11 mouse cellular contexts compared by ENCODE assay signal in genomic region chr4:132022639-132023038, GRCm38 (mm10). TPM values are rescaled to one million over a fixed set of nuclear protein-coding genes. Genes with fewer than 3 reads are reported as not detected.
DNase-seq lines count a peak whose midpoint lies in the region; ATAC-seq and TF ChIP-seq lines count a peak whose summit lies in the region.
"Had no signal": no experiment of that assay in that cellular context is flagged by ENCODE, and none has a peak within 500 bp of the region (broad histone marks: within the 10 kb centered on the region; RNA-seq: fewer than 3 reads in every experiment).

No protein-coding gene starts in this region.

- peaks cover 18% of the 10 kb centered on the region for H3K4me1 ChIP-seq in liver, embryonic 11.5 days (replicated peaks; ENCODE audit: control insufficient read depth, insufficient read depth, low read length)
- peaks cover 8% of the 10 kb centered on the region for H3K4me1 ChIP-seq in ES-Bruce4 (ENCODE audit: control insufficient read depth, insufficient read depth, low read length)
- H3K4me1 ChIP-seq in liver, adult 2 months (ENCODE audit: control insufficient read depth, insufficient read depth, low read length), result peaks cover 4% of the 10 kb centered on the region

- no peak overlapping the region for H3K4me3 ChIP-seq in liver, embryonic 11.5 days (ENCODE audit: low read depth, low read length)
- H3K4me3 ChIP-seq in ES-Bruce4 (ENCODE audit: low read depth, low read length), result no peak overlapping the region
- H3K4me3 ChIP-seq in liver, adult 2 months (ENCODE audit: insufficient read depth, low read depth, low read length), result no peak overlapping the region
- H3K4me3 ChIP-seq: embryonic facial prominence, embryonic 10.5 days; forebrain, embryonic 15.5 days had no signal

- no peaks in the 10 kb centered on the region for H3K27me3 ChIP-seq in liver, embryonic 11.5 days (replicated peaks; ENCODE audit: control insufficient read depth, insufficient read depth, low read length)
- no peaks in the 10 kb centered on the region for H3K27me3 ChIP-seq in ES-Bruce4 (ENCODE audit: control insufficient read depth, insufficient read depth, low read length, poor library complexity, severe bottlenecking)
- no peaks in the 10 kb centered on the region for H3K27me3 ChIP-seq in liver, adult 2 months (ENCODE audit: control insufficient read depth, insufficient read depth, low read length)

- H3K9me3 ChIP-seq in liver, embryonic 11.5 days (ENCODE audit: control insufficient read depth, low read length), result 0 out of 2 replicates have a peak, but pooled peaks cover 4% of the 10 kb centered on the region
- H3K9me3 ChIP-seq in ES-Bruce4 (replicated peaks; ENCODE audit: control insufficient read depth, insufficient read depth, low read length, poor library complexity, severe bottlenecking), result no peaks in the 10 kb centered on the region
- H3K9me3 ChIP-seq: embryonic facial prominence, embryonic 10.5 days; forebrain, embryonic 15.5 days had no signal

- peaks cover 15% of the 10 kb centered on the region; the same call in 1 of the 2 replicates for H3K79me2 ChIP-seq in liver, adult 2 months (ENCODE audit: control insufficient read depth, insufficient read depth, low read length)

- peak; percentile 62 for DNase-seq in liver
- DNase-seq in liver, embryonic 11.5 days (ENCODE audit: low spot score), result no peak
- peak; percentile 54 to 55 for DNase-seq in B cell, adult 2 months
- peak; percentile 43 for DNase-seq in liver, adult 2 months (ENCODE audit: extremely low read depth, low read depth, low spot score)
- DNase-seq in urinary bladder, postnatal 4 days (ENCODE audit: low spot score in 2 of 2), result no peak

- TF ChIP-seq CTCF in ES-Bruce4 (IDR thresholded peaks at IDR 0.05; ENCODE audit: low read depth, low read length), result peak; percentile 50
- peak; percentile 34; the same call in 1 of the 2 replicates for TF ChIP-seq CTCF in liver, adult 2 months (IDR thresholded peaks at IDR 0.05; ENCODE audit: low read depth, low read length)

- no peak for ATAC-seq in liver, embryonic 11.5 days (replicated peaks; ENCODE audit: low FRiP score)
- no peak for ATAC-seq in frontal cortex, adult (ENCODE audit: low TSS enrichment)
- ATAC-seq: forebrain, embryonic 15.5 days had no signal

- TF ChIP-seq POLR2A in ES-Bruce4 (IDR thresholded peaks at IDR 0.05; ENCODE audit: insufficient read depth, low read length), result no peak
- TF ChIP-seq POLR2A in liver, adult 2 months (IDR thresholded peaks at IDR 0.05; ENCODE audit: extremely low read depth, insufficient read depth, low read length), result no peak

- H3K4me2 ChIP-seq in liver, embryonic 11.5 days, result no peak overlapping the region
- H3K4me2 ChIP-seq: forebrain, embryonic 15.5 days had no signal

- WGBS in liver, embryonic 11.5 days, result 86% methylated on average over 4 of the region's 4 CpGs
- WGBS in liver, adult 2 months, result 94% methylated on average over 4 of the region's 4 CpGs

- no peak for TF ChIP-seq EP300 in ES-Bruce4 (IDR thresholded peaks at IDR 0.05; ENCODE audit: insufficient read depth, low read depth, low read length)

- H3K27ac ChIP-seq in liver, embryonic 11.5 days (ENCODE audit: low read depth, low read length), result no peak overlapping the region
- no peak overlapping the region for H3K27ac ChIP-seq in ES-Bruce4 (ENCODE audit: insufficient read depth, low read length)
- H3K27ac ChIP-seq in liver, adult 2 months (replicated peaks; ENCODE audit: insufficient read depth, low read depth, low read length), result no peak overlapping the region
- H3K27ac ChIP-seq: embryonic facial prominence, embryonic 10.5 days; forebrain, embryonic 15.5 days; kidney, postnatal 0 days had no signal

- H3K9ac ChIP-seq in liver, embryonic 11.5 days (ENCODE audit: low read depth, low read length), result no peak overlapping the region
- no peak overlapping the region for H3K9ac ChIP-seq in ES-Bruce4 (ENCODE audit: low read depth, poor library complexity, severe bottlenecking)
- no peak overlapping the region for H3K9ac ChIP-seq in liver, adult 2 months (ENCODE audit: low read depth, low read length)
- H3K9ac ChIP-seq: forebrain, embryonic 15.5 days had no signal

- peaks cover 2% of the 10 kb centered on the region; the same call in 1 of the 2 replicates for H3K36me3 ChIP-seq in liver, embryonic 11.5 days (ENCODE audit: control insufficient read depth, insufficient read depth, low read length)
- H3K36me3 ChIP-seq in ES-Bruce4 (ENCODE audit: control insufficient read depth, insufficient read depth, low read length, poor library complexity, severe bottlenecking), result no peaks in the 10 kb centered on the region
- no peaks in the 10 kb centered on the region for H3K36me3 ChIP-seq in liver, adult 2 months (ENCODE audit: control insufficient read depth, insufficient read depth, low read length)
- H3K36me3 ChIP-seq: forebrain, embryonic 15.5 days had no signal

RNA-seq across cellular contexts. Expression of gene Gm10300, which starts 51.9 kb away (rescaled TPM):
- 0.10 and 0.11 TPM in 2 replicates for polyA plus RNA-seq in liver, embryonic 11.5 days (2014; fragmentation: Nextera tagmentation; extraction: Ambion mirVana)
- polyA plus RNA-seq in ES-Bruce4 (2011; ENCODE audit: insufficient read depth, insufficient read length, low read depth, missing spikeins), result not detected in 2 replicates
- 0.09 and 0.20 TPM in 2 replicates for total RNA-seq in liver, adult 2 months (2014; rRNA removed)
- polyA plus RNA-seq in liver, adult 2 months (2012; rRNA removed), result 0.04 and 0.13 TPM in 2 replicates
- total RNA-seq: left cerebral cortex, postnatal 14 days had no signal
- polyA plus RNA-seq: embryonic facial prominence, embryonic 10.5 days; forebrain, embryonic 15.5 days had no signal

RNA-seq across cellular contexts. Expression of gene Epb41, which starts 52.5 kb away (rescaled TPM):
- 108 and 116 TPM in 2 replicates for polyA plus RNA-seq in liver, embryonic 11.5 days (2014; fragmentation: Nextera tagmentation; extraction: Ambion mirVana)
- 61.8 and 68.8 TPM in 2 replicates for polyA plus RNA-seq in ES-Bruce4 (2011; ENCODE audit: insufficient read depth, insufficient read length, low read depth, missing spikeins)
- total RNA-seq in liver, adult 2 months (2014; rRNA removed), result 46.8 and 48.0 TPM in 2 replicates
- 29.6 and 40.7 TPM in 2 replicates for polyA plus RNA-seq in liver, adult 2 months (2012; rRNA removed)

Comparison
In these comparisons a context has a peak if more than half of its experiments do, and no peak if none do; other contexts are left out.
1. DNase-seq: peak in liver (single experiment), B cell, adult 2 months (2 of 2) and liver, adult 2 months (single experiment); none in liver, embryonic 11.5 days (single experiment) and urinary bladder, postnatal 4 days (0 of 2).